Mouse (Mus musculus) cerebellum, postnatal 10 days (tissue): ENCODE measurements around the gene Mt4.
"Not testable (repeated sequence)": the region's sequence is repeated elsewhere in the genome, so short reads cannot be mapped to it uniquely, and the experiment has no call there.

Experiments
- DNase-seq, 2 experiments: peaks; one replicate each; pipeline ENCODE4 v3.0.0; 2021; ENCODE audit warnings: mixed read lengths in 2 of 2

Mt4 gene

DNA sequence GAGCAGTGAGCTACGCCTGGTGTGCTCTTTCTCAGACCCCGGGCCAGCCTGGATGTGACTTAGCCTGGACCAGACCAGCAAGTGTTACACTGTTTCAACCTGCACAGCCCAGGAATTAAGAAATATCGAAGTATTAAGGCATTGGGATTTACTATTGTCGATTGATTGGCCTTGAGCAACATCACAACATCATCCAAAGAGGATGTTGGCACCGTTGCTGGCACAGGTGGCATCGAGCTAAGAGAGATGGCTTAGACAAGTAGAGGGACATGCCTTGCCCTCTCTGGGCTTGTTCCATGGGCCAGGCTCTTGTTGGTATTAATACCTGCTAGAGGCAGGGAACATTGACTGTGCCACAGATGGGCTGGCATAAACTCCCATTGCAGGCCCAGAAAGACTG lies 1.4 kb upstream of the Mt4 start:
- DNase-seq: peak in 1 of 2 experiments; percentile 21

DNA sequence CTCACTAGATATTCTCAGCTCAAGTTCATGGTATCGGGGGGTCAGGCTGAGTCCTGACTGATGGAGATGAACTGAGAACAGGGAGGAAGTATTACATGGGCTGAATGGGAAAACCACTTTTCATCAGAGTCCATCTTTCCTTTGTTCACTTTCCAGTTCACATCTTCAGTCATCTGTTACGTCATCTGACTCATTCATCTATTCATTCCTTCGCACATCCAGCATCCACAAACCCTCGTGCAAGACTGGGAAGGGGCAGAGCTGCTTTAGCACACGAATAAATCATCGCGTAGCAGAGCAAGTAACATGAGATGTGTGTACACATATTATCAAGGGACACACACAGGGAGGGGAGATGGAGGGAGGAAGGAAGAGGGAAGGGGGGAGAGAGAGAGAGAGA lies 805 bp upstream of the Mt4 start:
- no peak for DNase-seq

DNA sequence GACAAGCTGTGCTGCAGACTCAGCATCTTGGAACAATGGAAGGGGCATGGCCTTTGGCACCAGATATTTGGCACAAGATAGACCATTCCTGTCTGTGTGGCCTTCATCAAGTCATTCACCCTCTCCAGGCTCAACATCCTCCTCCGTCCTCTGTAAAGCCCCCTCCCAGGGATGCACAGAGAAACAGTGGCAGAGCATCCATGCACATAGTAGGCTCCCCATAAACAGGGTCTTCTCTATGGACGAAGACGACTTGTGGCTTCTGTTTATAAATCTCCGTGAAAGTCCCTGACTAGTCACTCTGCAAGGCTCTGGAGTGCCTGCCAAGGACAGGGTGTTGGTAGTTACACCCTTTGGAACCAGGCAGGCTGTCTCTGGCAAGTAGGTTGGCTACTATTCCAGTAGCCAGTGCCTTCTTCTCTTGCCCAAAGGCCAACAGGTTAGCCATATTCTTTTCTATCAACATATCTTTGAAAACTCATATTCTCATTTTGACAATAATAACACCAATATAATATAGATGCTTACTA lies 3.3 kb downstream of the Mt4 start:
- DNase-seq: no peak

DNA sequence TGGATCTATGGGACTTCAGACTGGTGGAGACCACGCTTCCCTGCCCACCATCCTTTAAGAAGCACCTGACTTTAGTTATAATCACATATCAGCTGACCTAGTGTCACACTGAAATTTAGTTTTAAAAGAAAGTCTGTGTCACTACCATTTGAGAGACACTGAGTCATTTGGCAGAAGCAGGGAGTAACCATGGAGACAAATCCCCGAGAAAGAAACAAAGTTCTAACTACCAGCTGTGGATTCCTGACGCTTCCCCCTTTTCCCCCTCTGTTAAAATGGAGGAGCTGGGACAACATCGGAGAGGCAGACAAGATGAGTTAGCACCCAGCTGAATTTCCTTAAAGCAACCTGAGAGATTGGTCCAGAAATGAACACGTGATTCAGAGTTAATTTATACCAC lies 11.2 kb downstream of the Mt4 start:
- DNase-seq: no peak

DNA sequence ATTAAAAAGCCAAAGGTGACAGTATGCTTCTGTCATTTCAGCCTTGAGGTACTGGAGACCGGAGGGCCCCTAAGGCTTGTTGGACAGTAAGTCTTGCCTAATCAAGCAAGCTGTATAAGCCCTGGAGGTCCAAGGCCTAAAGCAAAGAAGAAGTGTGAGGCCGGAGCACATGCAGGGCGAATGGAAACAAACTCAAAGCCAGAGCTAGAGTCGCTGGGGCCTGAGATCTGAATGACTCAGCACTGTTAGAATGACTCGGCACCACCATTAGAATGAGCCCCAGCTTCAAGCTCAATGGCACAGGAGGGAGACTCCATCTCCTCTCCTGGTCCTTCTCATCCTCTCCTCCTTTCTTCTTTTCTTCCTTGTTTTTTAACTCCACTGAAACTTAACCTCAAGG lies 13.9 kb downstream of the Mt4 start:
- DNase-seq: no peak

DNA sequence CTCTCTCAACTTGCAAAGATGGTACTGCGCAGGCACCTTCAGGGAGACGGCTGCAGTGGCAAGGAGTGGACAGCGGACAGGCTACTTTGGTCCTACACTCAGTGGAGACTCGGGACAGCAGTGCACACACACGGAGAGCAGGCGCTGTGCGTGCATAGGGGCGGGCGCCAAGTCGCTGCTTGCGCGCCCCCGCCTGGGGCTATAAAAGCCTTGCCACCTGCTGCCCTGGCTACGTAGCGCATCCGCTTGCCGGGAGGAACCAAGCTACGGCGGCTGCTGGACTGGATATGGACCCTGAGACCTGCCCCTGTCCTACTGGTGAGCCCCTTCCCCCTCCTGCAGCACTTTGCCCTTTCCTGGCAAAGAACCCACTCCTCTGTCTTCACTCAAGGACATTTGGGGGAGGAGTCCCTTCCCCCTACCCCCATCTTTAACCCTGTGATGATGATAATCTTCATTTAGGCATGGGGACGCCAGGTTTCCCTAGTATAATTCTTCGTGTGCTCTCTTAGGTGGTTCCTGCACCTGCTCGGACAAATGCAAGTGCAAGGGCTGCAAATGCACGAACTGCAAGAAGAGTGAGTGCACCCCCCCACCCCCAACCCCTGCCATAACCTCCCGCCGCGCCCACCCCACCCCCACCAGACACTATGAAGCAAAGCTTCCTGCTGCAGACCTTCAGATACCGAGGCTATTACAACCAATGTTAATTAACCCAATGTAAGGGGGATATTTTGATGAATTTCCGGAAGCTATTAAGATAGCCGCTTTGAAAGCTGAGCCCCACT lies 15.7 kb downstream of the Mt4 start, which contains the start of gene Mt3:
Gene Mt3, plus strand, starts transcription at position 95 of the 788 bp plus-strand sequence.
- DNase-seq: peak; percentile 86 to 89

DNA sequence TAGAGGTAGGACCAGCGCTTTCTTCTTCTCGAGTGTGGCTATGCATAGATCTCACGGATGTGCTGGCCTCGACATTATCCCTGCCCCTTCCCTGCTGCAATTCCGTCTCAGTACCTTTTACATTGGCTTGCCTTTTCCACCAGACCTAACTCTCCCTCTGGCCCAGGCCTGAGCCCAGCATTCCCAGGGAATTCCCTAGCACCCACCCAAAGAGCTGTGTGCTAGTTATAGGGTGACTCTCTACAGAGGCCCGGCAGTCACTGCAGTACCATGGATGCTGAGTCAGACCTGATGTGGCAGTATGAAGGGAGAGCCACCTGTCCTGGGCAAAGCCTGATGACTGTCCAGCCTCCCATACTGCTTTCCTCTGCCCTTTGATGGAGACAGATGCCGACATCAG lies 16.5 kb downstream of the Mt4 start:
- DNase-seq: peak in 1 of 2 experiments; percentile 30

DNA sequence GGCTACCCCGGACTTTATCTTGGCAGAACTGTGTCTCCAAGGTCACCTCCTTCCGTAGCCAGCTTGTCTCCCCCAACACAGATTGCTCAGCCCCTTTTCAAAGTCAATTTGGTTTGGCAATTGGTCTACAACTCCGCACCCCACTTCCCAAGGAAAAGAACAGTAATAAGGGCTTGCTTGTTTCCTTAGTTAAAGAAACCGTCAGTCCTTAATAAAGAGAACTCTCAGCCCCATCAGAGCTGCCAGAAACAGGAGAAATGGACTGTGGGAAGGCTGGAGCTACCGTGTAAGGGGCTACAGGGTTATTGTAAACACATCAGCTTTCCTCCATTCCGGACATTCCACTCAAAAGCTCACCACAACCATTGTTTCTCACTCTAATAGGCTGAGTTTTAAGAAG lies 17.5 kb downstream of the Mt4 start:
- peak in 1 of 2 experiments; percentile 18 for DNase-seq

DNA sequence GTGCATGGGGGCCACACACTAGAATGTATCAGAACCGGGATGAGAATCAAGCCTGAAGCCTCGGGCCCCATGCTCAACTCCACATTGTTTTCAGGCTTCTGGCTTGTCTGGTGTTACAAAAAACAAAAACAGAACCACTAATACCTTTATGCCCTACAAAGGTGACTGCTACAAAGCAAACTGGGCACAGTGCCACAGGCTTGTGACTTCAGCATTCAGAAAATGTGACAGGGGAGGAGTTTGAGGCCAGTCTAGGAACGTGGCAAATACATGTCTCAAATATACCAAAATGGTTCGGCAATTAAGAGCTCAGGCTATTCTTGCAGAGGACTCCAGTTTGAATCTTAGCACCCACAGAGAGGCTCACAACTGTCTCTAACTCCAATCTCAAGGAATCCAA lies 19.1 kb downstream of the Mt4 start:
- DNase-seq: no peak

DNA sequence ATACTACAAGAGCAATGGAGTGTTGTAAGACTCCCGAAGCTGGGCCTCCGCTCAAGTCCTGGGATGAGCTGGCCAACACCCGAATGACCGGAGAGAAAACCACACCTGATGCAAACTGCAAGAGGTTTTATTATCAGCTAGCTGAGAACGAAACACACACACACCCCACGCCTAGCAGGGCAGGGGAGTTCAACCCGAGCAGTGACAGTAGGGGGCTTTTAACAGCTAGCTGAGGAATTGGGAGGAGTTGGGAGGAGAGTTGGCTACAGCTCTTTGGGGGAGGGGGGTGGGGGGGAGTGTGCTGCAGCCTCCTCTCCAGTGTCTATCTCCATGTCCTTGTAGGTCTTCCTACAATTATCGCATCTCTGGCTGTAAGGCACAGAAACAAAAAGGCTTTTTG lies 28.8 kb downstream of the Mt4 start:
- not testable (repeated sequence) for DNase-seq

DNA sequence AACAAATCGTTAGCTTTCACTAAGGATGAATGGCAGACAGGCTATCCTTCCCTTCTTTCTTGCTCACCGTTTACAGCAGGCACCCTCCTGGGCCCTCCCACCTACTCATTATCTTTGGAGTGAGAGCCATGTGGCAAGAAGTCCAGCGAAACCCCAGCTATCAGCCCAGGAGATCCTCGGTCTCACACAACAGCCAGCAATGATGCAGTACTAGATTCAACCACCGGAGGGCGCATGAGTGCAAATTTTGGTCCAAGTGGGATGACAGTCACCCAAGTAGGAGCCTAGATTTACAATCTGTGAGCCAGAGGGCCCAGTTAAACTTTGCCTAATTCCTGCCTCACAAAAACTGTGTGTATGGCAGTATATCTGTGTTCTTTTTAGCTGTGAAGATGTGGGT lies 30.2 kb downstream of the Mt4 start:
- peak; percentile 94 to 96 for DNase-seq

DNA sequence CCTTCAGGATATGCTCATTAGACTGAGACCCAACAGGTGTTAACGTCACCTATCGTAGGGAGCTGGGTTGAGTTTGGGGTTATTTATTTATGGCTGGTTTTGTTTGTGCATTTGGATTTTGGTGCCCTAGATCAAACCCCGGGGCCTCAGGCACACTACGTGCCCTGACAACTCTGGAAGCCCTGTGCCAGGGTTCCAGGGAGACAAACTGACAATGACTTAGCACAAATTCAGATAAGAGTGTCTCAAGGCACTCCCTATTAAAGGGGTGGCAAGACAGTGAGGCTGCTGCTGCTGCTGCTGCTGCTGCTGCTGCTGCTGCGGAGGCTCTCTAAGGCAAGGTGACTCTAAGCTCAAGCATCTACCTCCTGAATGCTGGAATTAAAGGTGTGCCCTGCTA lies 32.5 kb downstream of the Mt4 start:
- DNase-seq: no peak

DNA sequence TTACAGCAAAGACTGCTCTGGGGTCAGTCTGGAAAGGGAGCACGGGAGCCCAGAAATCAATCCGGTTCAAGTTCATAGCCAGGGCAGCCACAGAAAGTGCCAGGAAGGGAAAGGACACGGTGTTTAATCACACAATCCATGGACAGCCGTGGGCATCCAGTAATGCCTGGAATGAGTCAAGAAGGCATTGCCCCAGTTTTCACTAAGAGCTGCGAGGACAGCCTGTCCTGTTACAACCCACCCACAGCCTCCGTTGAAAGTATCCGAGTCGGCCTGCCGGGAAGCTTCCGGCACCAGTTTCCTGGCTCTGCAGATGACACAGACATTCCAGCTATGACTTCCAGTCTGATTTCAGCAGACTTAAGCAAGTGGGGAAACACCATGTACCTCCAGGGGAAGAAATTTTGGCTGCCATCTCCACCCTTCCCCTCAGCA lies 34.3 kb downstream of the Mt4 start:
- DNase-seq: peak; percentile 27 to 34

DNA sequence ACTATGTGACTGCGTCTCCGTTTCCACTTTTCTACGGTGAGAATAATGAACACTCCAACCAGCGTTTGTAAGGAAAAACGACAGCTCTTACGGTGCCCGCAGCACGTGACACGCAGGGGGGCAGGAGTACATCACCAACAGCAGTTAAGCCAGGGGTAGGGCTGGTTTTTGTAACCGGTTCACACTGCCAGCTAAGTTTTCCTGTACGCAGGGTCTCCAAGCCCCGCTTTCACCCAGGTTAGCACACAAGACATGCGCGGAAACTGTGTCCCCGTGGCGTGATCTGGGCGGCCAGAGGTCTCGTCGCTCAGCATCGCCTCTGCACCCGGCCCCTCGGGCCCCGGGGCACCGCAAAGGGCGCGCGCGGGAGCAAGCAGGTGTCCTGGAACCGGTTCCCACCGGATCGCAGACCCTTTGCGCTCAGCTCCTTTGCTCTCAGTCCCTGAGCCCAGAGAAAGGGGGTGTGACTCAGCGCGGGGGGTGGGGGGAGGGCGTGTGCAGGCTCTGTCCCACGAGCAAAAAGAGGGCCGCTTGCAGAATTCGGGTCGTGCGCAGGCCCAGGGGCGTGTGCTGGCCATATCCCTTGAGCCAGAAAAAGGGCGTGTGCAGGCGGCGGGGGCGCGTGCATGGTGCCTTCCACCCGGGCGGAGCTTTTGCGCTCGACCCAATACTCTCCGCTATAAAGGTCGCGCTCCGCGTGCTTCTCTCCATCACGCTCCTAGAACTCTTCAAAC lies 35.2 kb downstream of the Mt4 start, which contains the start of gene Mt2:
Gene Mt2, plus strand, starts transcription at position 590 of the 734 bp plus-strand sequence.
- DNase-seq: peak; percentile 66 to 71

DNA sequence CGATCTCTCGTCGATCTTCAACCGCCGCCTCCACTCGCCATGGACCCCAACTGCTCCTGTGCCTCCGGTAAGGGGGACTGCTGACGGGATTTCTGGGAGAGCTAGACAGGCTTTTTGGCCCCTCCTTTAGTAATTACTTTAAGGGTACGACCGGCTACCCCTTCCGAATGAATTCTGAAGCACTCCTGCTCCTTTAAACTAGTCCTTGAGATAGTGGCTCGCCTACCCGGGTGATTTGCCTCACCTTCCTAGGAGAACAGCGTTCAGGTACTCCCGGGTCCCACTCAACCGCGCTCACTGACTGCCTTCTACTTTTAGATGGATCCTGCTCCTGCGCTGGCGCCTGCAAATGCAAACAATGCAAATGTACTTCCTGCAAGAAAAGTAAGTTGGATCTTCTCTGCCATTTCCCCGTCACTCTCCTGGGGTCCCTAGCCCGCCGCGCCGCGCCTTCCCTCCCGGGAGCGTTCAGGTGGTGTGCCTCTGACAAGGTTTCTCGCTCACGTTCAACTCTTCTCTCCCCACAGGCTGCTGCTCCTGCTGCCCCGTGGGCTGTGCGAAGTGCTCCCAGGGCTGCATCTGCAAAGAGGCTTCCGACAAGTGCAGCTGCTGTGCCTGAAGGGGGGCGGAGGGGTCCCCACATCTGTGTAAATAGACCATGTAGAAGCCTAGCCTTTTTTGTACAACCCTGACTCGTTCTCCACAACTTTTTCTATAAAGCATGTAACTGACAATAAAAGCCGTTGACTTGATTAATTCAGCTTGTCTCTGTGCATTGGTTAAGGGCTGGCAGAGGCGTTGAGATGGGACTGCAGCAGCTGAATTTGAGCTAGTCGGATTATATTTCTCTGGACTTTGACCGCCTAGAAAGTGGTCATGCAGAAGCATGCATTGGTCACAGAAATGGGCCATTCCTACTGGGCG lies 36.1 kb downstream of the Mt4 start:
- DNase-seq: no peak

DNA sequence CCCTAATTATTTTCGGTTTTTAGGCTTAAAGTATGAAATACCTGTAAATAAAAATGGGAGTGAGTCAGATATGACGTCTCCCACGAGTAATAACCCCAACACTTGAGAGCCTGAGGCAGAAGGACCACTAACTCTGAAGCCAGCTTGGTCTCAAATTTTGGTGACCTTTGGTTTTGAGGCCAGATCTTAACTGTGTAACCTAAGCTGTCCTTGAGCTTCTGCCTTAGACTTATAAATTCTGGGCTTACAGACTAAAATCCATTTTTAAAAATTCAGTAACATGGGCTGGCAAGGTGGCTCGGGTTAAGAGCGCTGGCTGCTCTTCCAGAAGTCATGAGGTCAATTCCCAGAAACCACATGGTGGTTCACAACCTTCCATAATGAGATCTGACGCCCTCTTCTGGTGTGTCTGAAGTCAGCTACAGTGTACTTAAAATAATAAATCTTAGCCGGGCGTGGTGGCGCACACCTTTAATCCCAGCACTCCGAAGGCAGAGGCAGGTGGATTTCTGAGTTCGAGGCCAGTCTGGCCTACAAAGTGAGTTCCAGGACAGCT lies 36.9 kb downstream of the Mt4 start:
- no peak for DNase-seq

DNA sequence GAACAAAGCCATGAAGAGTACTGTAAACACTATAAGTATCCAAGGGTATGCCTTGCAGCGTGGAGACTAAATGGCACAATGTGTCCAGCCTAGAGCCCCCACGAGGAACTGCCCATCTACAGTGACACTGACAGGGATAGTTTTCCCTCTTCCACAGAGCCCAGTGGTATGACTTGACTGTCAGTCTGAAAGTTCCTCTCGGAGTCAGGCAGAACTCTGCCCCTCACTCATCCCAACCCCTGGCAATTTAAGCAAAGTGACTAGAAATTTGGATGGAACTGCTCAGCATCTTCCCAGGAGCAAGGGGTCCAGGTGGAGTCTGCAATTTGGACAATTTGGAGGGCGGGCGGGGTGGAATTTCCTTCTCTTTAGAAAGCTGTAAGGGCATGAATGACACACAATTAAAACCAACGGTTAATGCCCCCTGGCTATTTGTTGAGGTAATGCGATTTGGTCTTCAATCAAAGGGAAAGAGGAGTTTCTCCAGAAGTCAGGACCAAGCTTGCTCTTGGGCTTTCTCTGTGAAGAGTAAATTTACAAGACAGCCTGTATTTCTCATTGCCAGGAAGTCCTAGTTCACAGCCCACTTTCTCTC lies 37.7 kb downstream of the Mt4 start:
- no peak for DNase-seq

DNA sequence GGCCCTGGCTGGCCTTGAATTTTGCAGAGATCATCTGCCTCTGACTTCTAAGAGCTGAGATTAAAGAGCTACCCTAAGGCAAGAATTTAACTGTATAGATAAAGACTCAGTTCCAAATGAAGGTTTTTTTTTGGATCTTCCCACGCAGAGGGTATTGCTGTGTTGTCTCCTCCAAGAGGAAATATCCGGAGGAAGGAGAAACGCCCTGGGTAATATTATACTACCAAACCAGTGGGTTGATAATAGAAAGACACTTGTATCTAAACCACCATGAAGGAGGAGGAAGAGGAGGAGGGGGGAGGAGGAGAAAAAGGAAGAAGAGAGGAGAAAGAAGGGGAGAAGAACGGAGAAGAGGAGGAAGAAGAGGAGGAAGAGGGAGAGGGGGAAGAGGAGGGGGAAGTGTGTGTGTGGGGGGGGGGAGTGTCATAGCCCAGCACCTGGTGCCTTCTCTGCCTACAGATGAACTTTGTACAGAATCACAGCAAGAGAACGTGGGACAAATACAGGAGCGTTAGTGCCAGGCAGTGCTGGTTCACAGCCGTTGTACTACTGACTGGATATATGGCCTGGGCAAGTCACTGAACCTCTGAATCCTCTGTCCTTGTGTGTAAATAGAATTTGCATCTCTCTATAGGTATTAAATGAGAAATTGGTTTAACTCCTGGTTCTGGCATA lies 40.9 kb downstream of the Mt4 start:
- no peak for DNase-seq

DNA sequence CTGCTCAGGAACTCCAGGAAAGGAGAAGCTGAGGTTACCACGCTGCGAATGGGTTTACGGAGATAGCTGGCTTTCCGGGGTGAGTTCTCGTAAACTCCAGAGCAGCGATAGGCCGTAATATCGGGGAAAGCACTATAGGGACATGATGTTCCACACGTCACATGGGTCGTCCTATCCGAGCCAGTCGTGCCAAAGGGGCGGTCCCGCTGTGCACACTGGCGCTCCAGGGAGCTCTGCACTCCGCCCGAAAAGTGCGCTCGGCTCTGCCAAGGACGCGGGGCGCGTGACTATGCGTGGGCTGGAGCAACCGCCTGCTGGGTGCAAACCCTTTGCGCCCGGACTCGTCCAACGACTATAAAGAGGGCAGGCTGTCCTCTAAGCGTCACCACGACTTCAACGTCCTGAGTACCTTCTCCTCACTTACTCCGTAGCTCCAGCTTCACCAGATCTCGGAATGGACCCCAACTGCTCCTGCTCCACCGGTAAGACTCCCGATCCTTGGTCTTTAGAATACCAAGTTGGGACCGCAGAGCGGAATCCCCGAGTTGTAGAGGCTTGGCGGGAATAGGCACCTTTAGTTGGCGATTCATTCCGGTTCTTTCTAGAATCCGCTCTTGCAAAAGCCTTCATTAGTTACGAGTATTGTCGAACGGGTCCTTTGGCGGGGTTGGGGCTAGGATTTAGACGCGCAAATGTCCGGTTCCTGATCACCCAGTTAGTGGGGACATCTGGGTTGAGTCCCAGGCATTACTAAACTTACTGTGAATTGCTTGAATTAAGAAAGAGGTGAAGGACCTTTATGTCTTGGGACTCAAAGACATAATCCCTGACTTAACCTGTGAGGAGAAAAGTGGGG lies 42.1 kb downstream of the Mt4 start, which contains the start of gene Mt1:
Gene Mt1, plus strand, starts transcription at position 226 of the 856 bp plus-strand sequence.
- peak; percentile 73 to 81 for DNase-seq
